Mouse (Mus musculus): ENCODE measurements around the gene Tmem63a. TPM values are rescaled to one million over a fixed set of nuclear protein-coding genes. Genes with fewer than 3 reads are reported as not detected.

Tmem63a gene
- total and polyA plus RNA-seq, 3 experiments: 0.89 to 3.0 (median 2.2) TPM

GRCm38 (mm10) chr1:181007831-181008230 is 65.7 kb downstream of the Tmem63a start:
- Histone ChIP-seq H3K9me3 (replicated peaks; ENCODE audit: low read length) (no peaks in the 10 kb centered on the region), H3K27me3 (replicated peaks) (no peaks in the 10 kb centered on the region), H3K4me2 (ENCODE audit: insufficient read depth, low read depth, poor library complexity, severe bottlenecking) (no peak overlapping the region), H3K79me2 (replicated peaks; ENCODE audit: control insufficient read depth, extremely low read depth, insufficient read depth, poor library complexity, severe bottlenecking) (no peaks in the 10 kb centered on the region), H3K27ac (ENCODE audit: insufficient read depth, low read depth) (no peak overlapping the region), H3K4me1 (ENCODE audit: control insufficient read depth in 1 of 2, insufficient read depth in 2 of 2) (peaks cover 3 to 14% of the 10 kb centered on the region in 2 experiments; a peak in 3 of 4 replicates), H3K36me3 (replicated peaks in 1 of 2; ENCODE audit: control insufficient read depth in 1 of 2, insufficient read depth in 1 of 2, low read length in 1 of 2) (peaks cover 0 to 6% of the 10 kb centered on the region in 2 experiments), H3K4me3 (replicated peaks in 1 of 3; ENCODE audit: low read depth in 2 of 3, low read length in 2 of 3, poor library complexity in 1 of 3) (no peak overlapping the region), H3K9ac (ENCODE audit: insufficient read depth, low read depth) (no peak overlapping the region)
- dilution Hi-C loops (cut with MboI; ENCODE audit: extremely low pct_ligation_motif_present, extremely low pct_unique_long_range_greater_than_20kb, low sequenced_read_pairs) (no loop called here), in situ Hi-C loops (cut with MboI; ENCODE audit: low pct_ligation_motif_present, low pct_unique_long_range_greater_than_20kb, low sequenced_read_pairs) (loop anchor here (25.0 kb wide), 1 partner anchor 529 kb away; no protein-coding TSS in a partner anchor)
- no peak for DNase-seq (ENCODE audit: extremely low read depth)
- TF ChIP-seq TBP (conservative IDR thresholded peaks at IDR 0.05; ENCODE audit: low read depth, low read length) (no peak), MYC (IDR thresholded peaks at IDR 0.05; ENCODE audit: low read depth, low read length) (no peak), NELFE (IDR thresholded peaks at IDR 0.05; ENCODE audit: low read depth, low read length) (no peak), USF2 (conservative IDR thresholded peaks at IDR 0.05; ENCODE audit: low read depth, low read length) (no peak), CTCF (conservative IDR thresholded peaks at IDR 0.05 in 1 of 2, IDR thresholded peaks at IDR 0.05 in 1 of 2; ENCODE audit: low read depth in 2 of 2, low read length in 2 of 2) (no peak)

- dilution Hi-C loops (cut with MboI; ENCODE audit: extremely low pct_ligation_motif_present, extremely low pct_unique_long_range_greater_than_20kb, low sequenced_read_pairs): no loop called here
- in situ Hi-C loops (cut with MboI; ENCODE audit: low pct_ligation_motif_present, low pct_unique_long_range_greater_than_20kb, low sequenced_read_pairs): loop anchor here (25.0 kb wide), 1 partner anchor 529 kb away; no protein-coding TSS in a partner anchor
- Histone ChIP-seq H3K27me3 (replicated peaks) (no peaks in the 10 kb centered on the region), H3K36me3 (replicated peaks in 1 of 2; ENCODE audit: control insufficient read depth in 1 of 2, insufficient read depth in 1 of 2, low read length in 1 of 2) (peaks cover 0 to 6% of the 10 kb centered on the region in 2 experiments), H3K27ac (ENCODE audit: insufficient read depth, low read depth) (no peak overlapping the region), H3K9me3 (replicated peaks; ENCODE audit: low read length) (no peaks in the 10 kb centered on the region), H3K4me1 (ENCODE audit: control insufficient read depth in 1 of 2, insufficient read depth in 2 of 2) (peaks cover 3 to 14% of the 10 kb centered on the region in 2 experiments; a peak in 3 of 4 replicates), H3K79me2 (replicated peaks; ENCODE audit: control insufficient read depth, extremely low read depth, insufficient read depth, poor library complexity, severe bottlenecking) (no peaks in the 10 kb centered on the region), H3K9ac (ENCODE audit: insufficient read depth, low read depth) (no peak overlapping the region), H3K4me3 (replicated peaks in 1 of 3; ENCODE audit: low read depth in 2 of 3, low read length in 2 of 3, poor library complexity in 1 of 3) (no peak overlapping the region), H3K4me2 (ENCODE audit: insufficient read depth, low read depth, poor library complexity, severe bottlenecking) (no peak overlapping the region)
- DNase-seq (ENCODE audit: extremely low read depth): no peak
- TF ChIP-seq ZNF384 (IDR thresholded peaks at IDR 0.05; ENCODE audit: low read depth, low read length) (no peak), SMC3 (IDR thresholded peaks at IDR 0.05; ENCODE audit: low read depth, low read length) (no peak), SIN3A (IDR thresholded peaks at IDR 0.05; ENCODE audit: low read length) (no peak), IRF4 (IDR thresholded peaks at IDR 0.05; ENCODE audit: low read depth, low read length) (no peak), ELF1 (IDR thresholded peaks at IDR 0.05; ENCODE audit: low read depth, low read length) (no peak), POLR2AphosphoS2 (IDR thresholded peaks at IDR 0.05; ENCODE audit: low read depth, low read length) (no peak), RCOR1 (conservative IDR thresholded peaks at IDR 0.05; ENCODE audit: low read depth, low read length) (no peak), JUND (conservative IDR thresholded peaks at IDR 0.05; ENCODE audit: low read depth, low read length) (no peak)
Observed at GRCm38 (mm10) chr1:181008266-181008665, 66.1 kb downstream of the Tmem63a start.

- H3K27me3 ChIP-seq (replicated peaks): no peaks in the 10 kb centered on the region
- no peak overlapping the region for H3K9ac ChIP-seq (ENCODE audit: insufficient read depth, low read depth)
- peaks cover 3 to 14% of the 10 kb centered on the region in 2 experiments; a peak in 3 of 4 replicates for H3K4me1 ChIP-seq (ENCODE audit: control insufficient read depth in 1 of 2, insufficient read depth in 2 of 2)
- in situ Hi-C loops (cut with MboI; ENCODE audit: low pct_ligation_motif_present, low pct_unique_long_range_greater_than_20kb, low sequenced_read_pairs) (loop anchor here (25.0 kb wide), 1 partner anchor 528 kb away; no protein-coding TSS in a partner anchor), dilution Hi-C loops (cut with MboI; ENCODE audit: extremely low pct_ligation_motif_present, extremely low pct_unique_long_range_greater_than_20kb, low sequenced_read_pairs) (no loop called here)
- H3K27ac ChIP-seq (ENCODE audit: insufficient read depth, low read depth): no peak overlapping the region
- H3K36me3 ChIP-seq (replicated peaks in 1 of 2; ENCODE audit: control insufficient read depth in 1 of 2, insufficient read depth in 1 of 2, low read length in 1 of 2): peaks cover 0 to 9% of the 10 kb centered on the region in 2 experiments
- no peaks in the 10 kb centered on the region for H3K79me2 ChIP-seq (replicated peaks; ENCODE audit: control insufficient read depth, extremely low read depth, insufficient read depth, poor library complexity, severe bottlenecking)
- DNase-seq (ENCODE audit: extremely low read depth): no peak
- no peak for TF ChIP-seq HCFC1 (IDR thresholded peaks at IDR 0.05; ENCODE audit: low read depth, low read length)
- TF ChIP-seq ZNF384 (IDR thresholded peaks at IDR 0.05; ENCODE audit: low read depth, low read length): no peak
- TF ChIP-seq EP300 (IDR thresholded peaks at IDR 0.05; ENCODE audit: low read length): no peak
- no peak for TF ChIP-seq USF1 (IDR thresholded peaks at IDR 0.05; ENCODE audit: low read depth, low read length)
- TF ChIP-seq ELF1 (IDR thresholded peaks at IDR 0.05; ENCODE audit: low read depth, low read length): no peak
- TF ChIP-seq ZMIZ1 (IDR thresholded peaks at IDR 0.05; ENCODE audit: low read depth, low read length): no peak
- TF ChIP-seq MYC (IDR thresholded peaks at IDR 0.05; ENCODE audit: low read depth, low read length): no peak
- TF ChIP-seq KAT2A (IDR thresholded peaks at IDR 0.05; ENCODE audit: insufficient replicate concordance, low read length): no peak
- no peak for TF ChIP-seq ZC3H11A (IDR thresholded peaks at IDR 0.05; ENCODE audit: low read depth, low read length)
- TF ChIP-seq TCF12 (IDR thresholded peaks at IDR 0.05; ENCODE audit: low read depth, low read length): no peak
- no peak for TF ChIP-seq PAX5 (IDR thresholded peaks at IDR 0.05; ENCODE audit: low read length)
- no peak for TF ChIP-seq RCOR1 (conservative IDR thresholded peaks at IDR 0.05; ENCODE audit: low read depth, low read length)
- no peak for TF ChIP-seq JUN (IDR thresholded peaks at IDR 0.05; ENCODE audit: insufficient read depth, low read depth, low read length)
- no peak overlapping the region for H3K4me3 ChIP-seq (replicated peaks in 1 of 3; ENCODE audit: low read depth in 2 of 3, low read length in 2 of 3, poor library complexity in 1 of 3)
- no peaks in the 10 kb centered on the region for H3K9me3 ChIP-seq (replicated peaks; ENCODE audit: low read length)
- no peak overlapping the region for H3K4me2 ChIP-seq (ENCODE audit: insufficient read depth, low read depth, poor library complexity, severe bottlenecking)
Observed at GRCm38 (mm10) chr1:181009011-181009590, 67.0 kb downstream of the Tmem63a start.
